Comparison of ENCODE assay signal across 15 mouse cellular contexts in genomic region chr12:56905652-56906305, GRCm38 (mm10).
DNase-seq lines count a peak whose midpoint lies in the region; ATAC-seq lines count a peak whose summit lies in the region.
"Had no signal": no experiment of that assay in that cellular context is flagged by ENCODE, and none has a peak within 500 bp of the region (broad histone marks: within the 10 kb centered on the region; RNA-seq: fewer than 3 reads in every experiment).

No protein-coding gene starts in this region.

- H3K27ac ChIP-seq in forebrain, embryonic 12.5 days = no peak overlapping the region
- H3K27ac ChIP-seq in forebrain, embryonic 14.5 days (ENCODE audit: low read depth, low read length) = no peak overlapping the region
- H3K27ac ChIP-seq in kidney, embryonic 14.5 days (ENCODE audit: low read depth, low read length) = no peak overlapping the region
- no peak overlapping the region for H3K27ac ChIP-seq in limb, embryonic 13.5 days
- H3K27ac ChIP-seq: heart, adult 2 months; lung, embryonic 15.5 days had no signal

- no peak for ATAC-seq in forebrain, embryonic 12.5 days (ENCODE audit: low FRiP score)
- ATAC-seq in forebrain, embryonic 14.5 days = no peak
- peak; percentile 78; the same call in 1 of the 2 replicates for ATAC-seq in kidney, embryonic 14.5 days (ENCODE audit: low FRiP score, low TSS enrichment)
- ATAC-seq in limb, embryonic 13.5 days (ENCODE audit: low FRiP score, low read depth) = peak; percentile 64; the same call in 1 of the 2 replicates

- H3K4me3 ChIP-seq in forebrain, embryonic 12.5 days (replicated peaks) = no peak overlapping the region
- no peak overlapping the region for H3K4me3 ChIP-seq in forebrain, embryonic 14.5 days (ENCODE audit: low read depth, low read length)
- no peak overlapping the region for H3K4me3 ChIP-seq in kidney, embryonic 14.5 days (ENCODE audit: low read length)
- H3K4me3 ChIP-seq in limb, embryonic 13.5 days = no peak overlapping the region
- H3K4me3 ChIP-seq: erythroblast, embryonic 14.5 days; heart, adult 2 months; lung, embryonic 15.5 days had no signal

- 0 out of 2 replicates have a peak, but pooled peaks cover 3% of the 10 kb centered on the region for H3K27me3 ChIP-seq in forebrain, embryonic 12.5 days
- H3K27me3 ChIP-seq in forebrain, embryonic 14.5 days (replicated peaks; ENCODE audit: control insufficient read depth, insufficient read depth, low read length) = no peaks in the 10 kb centered on the region
- H3K27me3 ChIP-seq in kidney, embryonic 14.5 days (ENCODE audit: control insufficient read depth, insufficient read depth, low read length) = no peaks in the 10 kb centered on the region
- H3K27me3 ChIP-seq in limb, embryonic 13.5 days = 0 out of 2 replicates have a peak, but pooled peaks cover 5% of the 10 kb centered on the region
- H3K27me3 ChIP-seq: lung, embryonic 15.5 days had no signal

- 0 out of 2 replicates have a peak, but pooled peaks cover 3% of the 10 kb centered on the region for H3K4me1 ChIP-seq in forebrain, embryonic 12.5 days
- no peaks in the 10 kb centered on the region for H3K4me1 ChIP-seq in forebrain, embryonic 14.5 days (ENCODE audit: control insufficient read depth, insufficient read depth, low read length)
- no peaks in the 10 kb centered on the region for H3K4me1 ChIP-seq in kidney, embryonic 14.5 days (ENCODE audit: control insufficient read depth, insufficient read depth, low read length)
- peaks cover 20% of the 10 kb centered on the region for H3K4me1 ChIP-seq in limb, embryonic 13.5 days
- H3K4me1 ChIP-seq: lung, embryonic 15.5 days had no signal

- H3K9ac ChIP-seq in forebrain, embryonic 12.5 days = no peak overlapping the region
- no peak overlapping the region for H3K9ac ChIP-seq in forebrain, embryonic 14.5 days (ENCODE audit: low read length)
- H3K9ac ChIP-seq in kidney, embryonic 14.5 days (ENCODE audit: low read depth, low read length) = no peak overlapping the region
- H3K9ac ChIP-seq in limb, embryonic 13.5 days = no peak overlapping the region
- H3K9ac ChIP-seq: lung, embryonic 15.5 days had no signal

- WGBS in forebrain, embryonic 12.5 days = 41% methylated on average over 9 of the region's 9 CpGs
- WGBS in forebrain, embryonic 14.5 days = 37% methylated on average over 9 of the region's 9 CpGs
- 34% methylated on average over 9 of the region's 9 CpGs for whole genome bisulfite sequencing in kidney, embryonic 14.5 days
- 26% methylated on average over 9 of the region's 9 CpGs for WGBS in limb, embryonic 13.5 days

- H3K9me3 ChIP-seq in forebrain, embryonic 12.5 days = no peaks in the 10 kb centered on the region
- H3K9me3 ChIP-seq in forebrain, embryonic 14.5 days (replicated peaks; ENCODE audit: control insufficient read depth, low read length) = no peaks in the 10 kb centered on the region
- H3K9me3 ChIP-seq in kidney, embryonic 14.5 days (ENCODE audit: control insufficient read depth, low read length) = no peaks in the 10 kb centered on the region
- H3K9me3 ChIP-seq in limb, embryonic 13.5 days = no peaks in the 10 kb centered on the region
- H3K9me3 ChIP-seq: lung, embryonic 15.5 days had no signal

- no peaks in the 10 kb centered on the region for H3K36me3 ChIP-seq in forebrain, embryonic 12.5 days (replicated peaks)
- no peaks in the 10 kb centered on the region for H3K36me3 ChIP-seq in forebrain, embryonic 14.5 days (ENCODE audit: control insufficient read depth, insufficient read depth, low read length)
- H3K36me3 ChIP-seq in kidney, embryonic 14.5 days (ENCODE audit: control insufficient read depth, insufficient read depth, low read length) = no peaks in the 10 kb centered on the region
- no peaks in the 10 kb centered on the region for H3K36me3 ChIP-seq in limb, embryonic 13.5 days
- H3K36me3 ChIP-seq: lung, embryonic 15.5 days had no signal

- no peak for DNase-seq in forebrain, embryonic 14.5 days (ENCODE audit: low spot score)
- peak; percentile 34 for DNase-seq in embryo, embryonic 10.5 days (ENCODE audit: low spot score)
- DNase-seq in natural killer cell, adult 2 months (ENCODE audit: low spot score in 2 of 2) = no peak
- no peak for DNase-seq in frontal cortex, postnatal 14 days (ENCODE audit: low spot score in 2 of 2)
- DNase-seq in adrenal gland, postnatal 10 days = no peak
- DNase-seq: adrenal gland, postnatal 36 days; cerebellum, postnatal 36 days; heart, adult 2 months; left cerebral cortex, postnatal 4 days; right cerebral cortex, postnatal 14 days had no signal

- H3K4me2 ChIP-seq in forebrain, embryonic 12.5 days = peak overlapping the region; percentile 8; the same call in 1 of the 2 replicates
- no peak overlapping the region for H3K4me2 ChIP-seq in forebrain, embryonic 14.5 days (ENCODE audit: low read length)
- no peak overlapping the region for H3K4me2 ChIP-seq in kidney, embryonic 14.5 days (replicated peaks; ENCODE audit: low read depth, low read length)
- H3K4me2 ChIP-seq in limb, embryonic 13.5 days (replicated peaks) = peak overlapping the region; percentile 27
- H3K4me2 ChIP-seq: lung, embryonic 15.5 days had no signal

Comparison
In these comparisons a context has a peak if more than half of its experiments do, and no peak if none do; other contexts are left out.
1. H3K4me2 ChIP-seq: peak in forebrain, embryonic 12.5 days (single experiment) and limb, embryonic 13.5 days (single experiment); none in forebrain, embryonic 14.5 days (single experiment) and kidney, embryonic 14.5 days (single experiment).
2. ATAC-seq: peak in kidney, embryonic 14.5 days (single experiment) and limb, embryonic 13.5 days (single experiment); none in forebrain, embryonic 12.5 days (single experiment) and forebrain, embryonic 14.5 days (single experiment).